Mouse (Mus musculus): Measurements from ENCODE around the gene Tfr2. TPM values are rescaled to one million over a fixed set of nuclear protein-coding genes. Genes with fewer than 3 reads are reported as not detected.

Gene Tfr2
- polyA plus RNA-seq (2012; ENCODE audit: low replicate concordance), result 2.0 and 13.3 TPM in 2 replicates

GRCm38 (mm10) chr5:137569665-137570064 is at the start of gene Tfr2:
Tfr2 (plus strand) TSS chr5:137569840.

GRCm38 (mm10) chr5:137533117-137533827 is 36.4 kb upstream of the Tfr2 start, which contains the start of the genes Epo and Gnb2:
Epo (minus strand) TSS chr5:137533242.
Gnb2 (minus strand) TSS chr5:137533510.

GRCm38 (mm10) chr5:137553411-137553837 is 16.2 kb upstream of the Tfr2 start, which contains the start of gene Actl6b:
Actl6b (plus strand) TSS chr5:137553517.

GRCm38 (mm10) chr5:137600619-137601364 is 31.2 kb downstream of the Tfr2 start, which contains the start of gene Mospd3:
Mospd3 (minus strand) TSS chr5:137601058.

GRCm38 (mm10) chr5:137613550-137613949 is 43.9 kb downstream of the Tfr2 start, which contains the start of gene Pcolce:
Pcolce (minus strand) TSS chr5:137613784.

GRCm38 (mm10) chr5:137628498-137629305 is 59.1 kb downstream of the Tfr2 start, which contains the start of the genes Fbxo24, Lrch4 and Gm20605:
Fbxo24 (minus strand) TSS chr5:137629002.
Lrch4 (plus strand) TSS chr5:137629121.
Gm20605 (plus strand) TSS chr5:137629175.

Other genes with a start within 250 kb of the Tfr2 start
- 19.9 and 21.4 TPM in 2 replicates for gene Slc12a9, start 236.2 kb upstream of the Tfr2 start, polyA plus RNA-seq (2012; ENCODE audit: low replicate concordance)
- 0.77 and 1.5 TPM in 2 replicates for gene Ephb4, start 219.7 kb upstream of the Tfr2 start, polyA plus RNA-seq (2012; ENCODE audit: low replicate concordance)
- gene Zan, start 92.8 kb upstream of the Tfr2 start, polyA plus RNA-seq (2012; ENCODE audit: low replicate concordance), result 0.27 and 1.3 TPM in 2 replicates
- 22.2 and 55.1 TPM in 2 replicates for gene Pop7, start 67.3 kb upstream of the Tfr2 start, polyA plus RNA-seq (2012; ENCODE audit: low replicate concordance)
- gene Gigyf1, start 51.3 kb upstream of the Tfr2 start, polyA plus RNA-seq (2012; ENCODE audit: low replicate concordance), result 93.0 and 157 TPM in 2 replicates
- gene Epo, start 36.6 kb upstream of the Tfr2 start, polyA plus RNA-seq (2012; ENCODE audit: low replicate concordance), result not detected in 2 replicates
- gene Gnb2, start 36.3 kb upstream of the Tfr2 start, polyA plus RNA-seq (2012; ENCODE audit: low replicate concordance), result 466 and 724 TPM in 2 replicates
- not detected in 2 replicates for gene Actl6b, start 16.3 kb upstream of the Tfr2 start, polyA plus RNA-seq (2012; ENCODE audit: low replicate concordance)
- 343 and 978 TPM in 2 replicates for gene Mospd3, start 31.2 kb downstream of the Tfr2 start, polyA plus RNA-seq (2012; ENCODE audit: low replicate concordance)
- gene Pcolce, start 43.9 kb downstream of the Tfr2 start, polyA plus RNA-seq (2012; ENCODE audit: low replicate concordance), result 2.0 and 8.5 TPM in 2 replicates
- gene Fbxo24, start 59.2 kb downstream of the Tfr2 start, polyA plus RNA-seq (2012; ENCODE audit: low replicate concordance), result 0.09 and 0.20 TPM in 2 replicates
- gene Lrch4, start 59.3 kb downstream of the Tfr2 start, polyA plus RNA-seq (2012; ENCODE audit: low replicate concordance), result 391 and 723 TPM in 2 replicates
- gene Gm20605, start 59.3 kb downstream of the Tfr2 start, polyA plus RNA-seq (2012; ENCODE audit: low replicate concordance), result 44.7 and 56.6 TPM in 2 replicates
- gene Sap25, start 71.5 kb downstream of the Tfr2 start, polyA plus RNA-seq (2012; ENCODE audit: low replicate concordance), result 167 and 231 TPM in 2 replicates
- 0.17 and 0.21 TPM in 2 replicates for gene Irs3, start 75.9 kb downstream of the Tfr2 start, polyA plus RNA-seq (2012; ENCODE audit: low replicate concordance)
- 41.0 and 59.6 TPM in 2 replicates for gene Agfg2, start 114.9 kb downstream of the Tfr2 start, polyA plus RNA-seq (2012; ENCODE audit: low replicate concordance)
- gene Nyap1, start 171.8 kb downstream of the Tfr2 start, polyA plus RNA-seq (2012; ENCODE audit: low replicate concordance), result 3.5 and 11.1 TPM in 2 replicates
- 642 and 1,190 TPM in 2 replicates for gene Tsc22d4, start 175.9 kb downstream of the Tfr2 start, polyA plus RNA-seq (2012; ENCODE audit: low replicate concordance)
- gene Ppp1r35, start 209.0 kb downstream of the Tfr2 start, polyA plus RNA-seq (2012; ENCODE audit: low replicate concordance), result 82.7 and 175 TPM in 2 replicates
- 168 and 453 TPM in 2 replicates for gene Mepce, start 217.8 kb downstream of the Tfr2 start, polyA plus RNA-seq (2012; ENCODE audit: low replicate concordance)
- 2.2 and 5.2 TPM in 2 replicates for gene Zcwpw1, start 218.0 kb downstream of the Tfr2 start, polyA plus RNA-seq (2012; ENCODE audit: low replicate concordance)